Mouse (Mus musculus) heart, embryonic 16.5 days (tissue): ENCODE results near the gene Bcor. TPM values are rescaled to one million over a fixed set of nuclear protein-coding genes. Genes with fewer than 3 reads are reported as not detected.

Experiments
- ATAC-seq: fragments of 200-750 bp; cut with Nextera tagmentation; replicated peaks from 2 replicates; pipeline ENCODE4 v1.8.0; 2017; ENCODE audit warnings: moderate number of reproducible peaks; ENCODE audit not compliant: insufficient read depth, low FRiP score; ENCODE audit errors: extremely low read depth
- H3K27ac ChIP-seq: fragments of 300-500 bp; sonication (generic); 2 replicates; pipeline ENCODE4 v1.5.1; 2014; ENCODE audit warnings: mild to moderate bottlenecking, low read length, control low read depth, moderate library complexity
- H3K27me3 ChIP-seq: fragments of 300-500 bp; sonication (generic); 2 replicates; pipeline ENCODE4 v1.6.1; 2014; ENCODE audit warnings: low read length, mixed read lengths; ENCODE audit not compliant: control insufficient read depth, insufficient read depth
- H3K36me3 ChIP-seq: fragments of 300-500 bp; sonication (generic); 2 replicates; pipeline ENCODE4 v1.6.1; 2014; ENCODE audit not compliant: control insufficient read depth, insufficient read depth
- H3K4me1 ChIP-seq: fragments of 300-500 bp; sonication (generic); 2 replicates; pipeline ENCODE4 v1.6.1; 2014; ENCODE audit warnings: low read length, mixed read lengths; ENCODE audit not compliant: control insufficient read depth, insufficient read depth
- H3K4me2 ChIP-seq: fragments of 300-500 bp; sonication (generic); 2 replicates; pipeline ENCODE4 v1.6.1; 2014; ENCODE audit warnings: low read depth, mild to moderate bottlenecking, control low read depth, low read length
- H3K4me3 ChIP-seq: fragments of 300-500 bp; sonication (generic); 2 replicates; pipeline ENCODE4 v1.5.1; 2014; ENCODE audit warnings: mild to moderate bottlenecking, control low read depth, low read length
- H3K9ac ChIP-seq: fragments of 300-500 bp; sonication (generic); 2 replicates; pipeline ENCODE4 v1.6.1; 2014; ENCODE audit warnings: low read length, control low read depth
- H3K9me3 ChIP-seq: fragments of 300-500 bp; sonication (generic); replicated peaks from 2 replicates; pipeline ENCODE4 v1.6.1; 2016; ENCODE audit warnings: low read length; ENCODE audit not compliant: control insufficient read depth
- whole genome bisulfite sequencing: fragments of 180-500 bp; shearing (Covaris S2); extraction: QIAGEN DNeasy Blood & Tissue Kit; methylation state at CpG from one replicate; pipeline ENCODE4 v1.1.7; 2014; 5-methylcytosine and 5-hydroxymethylcytosine counted together
- polyA plus RNA-seq: library from polyadenylated mRNA; unstranded; fragments of >200 nt; fragmentation: Nextera tagmentation; extraction: Ambion mirVana; gene quantifications from 2 replicates; pipeline ENCODE4 v1.2.1, GENCODE M21; 2015

Bcor gene
- polyA plus RNA-seq, 1 experiment from 2014 or later, result 11.5 TPM

DNA sequence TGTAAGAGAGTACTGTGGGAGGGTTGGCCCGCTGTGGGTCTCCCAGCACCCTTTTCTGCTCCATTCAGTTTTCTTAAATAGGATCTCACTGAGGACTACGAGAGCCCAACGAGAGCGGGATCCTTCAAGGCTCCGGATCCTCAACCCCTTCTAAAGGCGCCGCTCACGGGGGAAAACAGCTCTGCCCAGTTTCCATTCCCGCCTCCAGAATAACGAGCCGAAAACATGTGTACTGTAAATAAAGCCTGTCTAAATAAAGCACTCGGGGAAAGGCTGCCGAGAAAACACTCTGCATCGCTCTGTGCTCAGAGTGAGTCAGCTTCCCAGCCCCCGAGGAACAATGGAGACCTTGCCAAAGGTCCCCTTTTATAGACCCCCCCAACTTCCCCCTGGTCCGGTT lies 155.7 kb downstream of the Bcor start:
- Histone ChIP-seq H3K4me2 (no peak overlapping the region), H3K4me1 (peaks cover 21% of the 10 kb centered on the region), H3K27me3 (peaks cover 53% of the 10 kb centered on the region), H3K4me3 (no peak overlapping the region), H3K36me3 (no peaks in the 10 kb centered on the region), H3K9ac (no peak overlapping the region; the same call in 1 of the 2 replicates), H3K27ac (peak overlapping the region; percentile 39; the same call in 1 of the 2 replicates), H3K9me3 (no peaks in the 10 kb centered on the region)
- ATAC-seq, result no peak
- 26% methylated on average over 16 of the region's 16 CpGs for WGBS

DNA sequence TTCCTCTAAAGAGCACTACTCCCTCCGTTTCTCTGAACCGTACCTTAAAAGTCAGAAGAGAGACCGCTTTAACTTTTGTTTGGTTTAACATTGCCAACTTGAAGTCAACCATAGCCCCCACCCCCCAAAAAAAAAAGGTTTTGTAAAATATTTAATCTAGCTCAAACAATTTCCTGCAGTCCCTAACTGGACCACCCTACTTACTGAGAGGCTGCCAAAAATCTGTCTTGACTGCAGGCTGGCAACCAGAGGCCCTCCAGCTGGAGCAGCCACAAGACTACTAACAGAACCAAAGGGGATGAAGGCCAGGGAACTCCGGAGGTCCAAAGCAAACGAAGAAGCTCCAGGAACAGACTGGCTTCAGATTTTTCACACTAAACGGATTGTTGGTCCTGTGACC lies 156.2 kb downstream of the Bcor start:
- Histone ChIP-seq H3K4me1 (peaks cover 21% of the 10 kb centered on the region), H3K4me3 (no peak overlapping the region), H3K4me2 (no peak overlapping the region), H3K9me3 (no peaks in the 10 kb centered on the region), H3K9ac (no peak overlapping the region; the same call in 1 of the 2 replicates), H3K27ac (peak overlapping the region; percentile 39; the same call in 1 of the 2 replicates), H3K36me3 (no peaks in the 10 kb centered on the region), H3K27me3 (peaks cover 55% of the 10 kb centered on the region)
- 40% methylated on average over 6 of the region's 6 CpGs for WGBS
- no peak for ATAC-seq

DNA sequence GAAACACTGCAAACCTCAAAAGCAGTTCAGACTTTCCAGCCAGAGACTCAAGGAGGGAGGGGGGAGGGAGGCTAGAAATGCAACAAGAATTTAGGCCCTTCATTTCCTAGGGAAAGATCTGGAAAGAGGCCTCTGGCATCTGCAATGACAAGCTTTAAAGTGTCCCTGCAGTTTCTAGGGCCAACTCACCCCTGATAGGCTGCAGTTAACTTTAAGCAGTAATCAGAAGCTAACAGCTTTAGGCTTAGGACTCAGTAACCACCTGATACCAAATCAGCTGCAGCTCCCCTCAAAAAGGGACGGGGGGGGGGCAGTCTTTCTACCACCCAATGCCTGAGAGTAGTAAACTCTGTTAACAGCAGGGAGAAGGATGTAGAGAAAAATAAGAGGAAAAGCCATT lies 156.6 kb downstream of the Bcor start:
- Histone ChIP-seq H3K27me3 (peaks cover 56% of the 10 kb centered on the region), H3K36me3 (no peaks in the 10 kb centered on the region), H3K27ac (peak overlapping the region; percentile 7), H3K4me1 (peaks cover 21% of the 10 kb centered on the region), H3K9ac (no peak overlapping the region), H3K4me2 (no peak overlapping the region), H3K4me3 (no peak overlapping the region), H3K9me3 (no peaks in the 10 kb centered on the region)
- 5% methylated on average over 1 of the region's 1 CpGs for whole genome bisulfite sequencing
- ATAC-seq, result no peak

DNA sequence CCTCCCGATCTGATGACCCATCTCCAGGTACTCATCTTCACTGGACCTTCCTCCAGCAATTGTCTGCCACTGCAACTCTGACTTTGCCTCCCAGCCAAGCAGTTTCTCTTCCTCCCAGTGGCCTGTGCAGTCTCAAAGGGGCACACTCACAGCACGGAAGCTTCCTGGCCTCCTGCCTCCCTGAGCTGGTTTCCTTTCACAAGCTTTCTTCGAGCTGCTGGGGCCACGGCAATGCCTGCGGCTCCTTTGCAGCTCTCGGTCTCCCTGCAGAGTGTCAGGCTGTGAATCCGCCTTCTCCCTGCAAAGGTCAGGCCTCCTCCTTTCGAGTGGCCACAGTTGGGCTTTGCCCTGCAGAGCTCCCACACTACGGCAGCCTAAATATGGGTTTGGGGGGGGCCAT lies 157.0 kb downstream of the Bcor start:
- H3K4me2 ChIP-seq, result no peak overlapping the region
- peak overlapping the region; percentile 7 for H3K27ac ChIP-seq
- H3K4me1 ChIP-seq, result peaks cover 21% of the 10 kb centered on the region
- no peak overlapping the region for H3K4me3 ChIP-seq
- 15% methylated on average over 9 of the region's 9 CpGs for WGBS
- no peak overlapping the region for H3K9ac ChIP-seq
- no peak for ATAC-seq
- no peaks in the 10 kb centered on the region for H3K36me3 ChIP-seq
- no peaks in the 10 kb centered on the region for H3K9me3 ChIP-seq
- H3K27me3 ChIP-seq, result peaks cover 57% of the 10 kb centered on the region

DNA sequence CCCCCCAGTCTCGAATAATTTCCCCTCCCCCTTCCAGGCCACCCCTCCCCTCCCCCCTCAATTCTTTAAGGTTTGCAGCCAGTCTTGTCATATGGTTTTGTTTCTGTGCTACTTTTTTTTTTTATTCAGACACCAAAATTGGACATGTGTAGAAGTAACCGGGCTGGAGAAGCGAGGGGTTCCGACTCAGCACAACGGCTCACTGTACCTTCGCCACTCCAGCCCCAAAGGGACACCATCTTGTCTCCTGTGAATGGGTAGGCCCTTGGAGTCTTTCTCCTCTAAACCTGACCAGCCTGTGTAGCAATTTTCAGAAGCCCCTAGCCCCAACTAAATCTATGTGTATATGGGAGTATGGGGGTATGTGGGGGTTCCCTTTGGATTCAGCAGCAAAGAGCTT lies 157.6 kb downstream of the Bcor start:
- Histone ChIP-seq H3K4me1 (peaks cover 21% of the 10 kb centered on the region), H3K4me3 (no peak overlapping the region), H3K9me3 (no peaks in the 10 kb centered on the region), H3K36me3 (no peaks in the 10 kb centered on the region), H3K9ac (no peak overlapping the region), H3K27ac (no peak overlapping the region), H3K27me3 (peaks cover 57% of the 10 kb centered on the region), H3K4me2 (no peak overlapping the region)
- ATAC-seq, result no peak
- WGBS, result 43% methylated on average over 6 of the region's 6 CpGs

DNA sequence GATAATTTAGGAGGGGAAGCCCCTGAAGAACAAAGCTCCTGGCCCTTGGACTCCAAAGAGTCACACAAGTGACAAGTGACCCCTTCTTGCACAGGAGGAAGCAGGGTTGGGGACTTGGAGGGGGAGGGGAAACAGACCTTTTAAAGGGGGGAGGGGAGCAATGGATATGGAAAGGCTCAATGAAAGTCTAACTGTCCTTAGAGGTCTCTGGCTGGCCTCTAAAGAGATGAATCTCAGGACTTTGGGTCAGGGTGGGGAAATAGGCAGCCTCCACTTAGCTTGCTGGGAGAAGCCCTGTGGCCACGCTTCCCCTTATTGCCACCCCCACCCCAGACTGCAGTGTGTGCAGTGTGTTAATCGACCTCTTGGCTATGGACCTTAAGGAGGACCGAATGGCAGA lies 158.2 kb downstream of the Bcor start:
- Histone ChIP-seq H3K4me3 (no peak overlapping the region), H3K27me3 (peaks cover 53% of the 10 kb centered on the region), H3K9me3 (no peaks in the 10 kb centered on the region), H3K9ac (no peak overlapping the region), H3K4me1 (peaks cover 21% of the 10 kb centered on the region), H3K27ac (no peak overlapping the region), H3K4me2 (no peak overlapping the region), H3K36me3 (no peaks in the 10 kb centered on the region)
- 26% methylated on average over 3 of the region's 3 CpGs for WGBS
- ATAC-seq, result no peak

DNA sequence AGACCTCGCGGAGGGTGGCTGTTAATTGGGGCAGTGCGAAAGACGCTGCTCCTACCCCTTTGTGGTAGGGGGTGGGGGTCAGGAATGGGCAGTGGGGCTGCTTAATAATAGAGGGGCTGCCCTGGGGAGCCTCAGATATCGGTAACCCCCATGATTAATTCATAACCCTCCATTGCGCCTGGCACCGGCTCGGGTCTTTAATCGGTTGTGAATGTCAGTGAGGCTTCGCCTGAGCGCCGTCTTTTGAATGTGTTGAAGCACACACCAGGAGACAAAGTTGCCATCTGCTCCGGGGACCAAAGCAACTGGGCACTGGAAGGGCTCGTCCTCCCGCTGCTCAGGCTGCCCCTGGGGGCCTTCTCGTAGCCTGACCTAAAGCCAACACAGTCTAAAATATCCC lies 158.8 kb downstream of the Bcor start:
- peaks cover 49% of the 10 kb centered on the region for H3K27me3 ChIP-seq
- 48% methylated on average over 16 of the region's 16 CpGs for WGBS

DNA sequence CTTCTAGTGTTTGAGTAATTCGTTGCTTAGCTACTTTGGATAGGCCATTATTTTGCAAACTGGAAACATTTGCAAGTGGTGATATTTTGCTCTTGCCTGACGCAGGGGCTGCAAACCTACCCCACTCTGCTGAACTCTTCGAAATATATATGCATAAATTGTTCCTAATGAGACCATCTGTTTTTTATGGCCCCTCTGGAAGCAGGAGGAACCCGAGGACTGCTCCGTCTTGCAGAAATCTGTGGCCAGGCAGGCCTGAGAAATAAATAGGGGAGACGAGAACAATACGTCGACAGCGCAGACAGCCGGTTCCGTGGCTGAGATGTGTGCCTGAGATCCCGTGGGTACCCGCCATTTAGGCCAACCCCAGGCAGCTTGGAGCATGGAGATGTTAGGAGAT lies 159.5 kb downstream of the Bcor start:
- Histone ChIP-seq H3K4me2 (no peak overlapping the region), H3K36me3 (no peaks in the 10 kb centered on the region), H3K4me3 (no peak overlapping the region), H3K9ac (no peak overlapping the region), H3K4me1 (peaks cover 21% of the 10 kb centered on the region), H3K27me3 (peaks cover 42% of the 10 kb centered on the region), H3K9me3 (no peaks in the 10 kb centered on the region), H3K27ac (no peak overlapping the region)
- ATAC-seq, result no peak
- WGBS, result 50% methylated on average over 13 of the region's 13 CpGs

More for the DNA sequence above, 158.8 kb downstream of the Bcor start:
- Histone ChIP-seq H3K4me3 (no peak overlapping the region), H3K4me1 (peaks cover 24% of the 10 kb centered on the region), H3K27ac (no peak overlapping the region), H3K9me3 (no peaks in the 10 kb centered on the region), H3K4me2 (no peak overlapping the region), H3K9ac (no peak overlapping the region), H3K36me3 (no peaks in the 10 kb centered on the region)
- ATAC-seq, result no peak

DNA sequence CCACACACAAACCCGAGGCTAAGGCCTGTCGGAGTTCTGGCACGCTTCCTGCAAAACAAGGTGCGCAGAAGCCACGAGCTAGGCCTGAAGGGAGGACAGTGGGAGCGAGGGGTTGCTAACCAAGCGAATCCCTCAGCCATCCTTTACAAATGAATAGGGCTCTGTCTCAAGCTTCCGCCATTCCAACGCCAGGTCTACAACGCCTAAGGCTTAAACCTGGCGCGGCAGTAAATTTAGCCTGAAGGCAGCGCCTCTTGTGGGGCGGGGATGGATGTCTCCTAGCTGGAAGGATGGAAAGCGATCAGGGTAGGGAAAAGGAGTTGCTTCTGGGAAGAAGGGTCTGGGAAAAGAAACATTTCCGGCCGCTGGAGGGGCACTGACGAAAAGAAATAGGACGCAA lies 160.2 kb downstream of the Bcor start:
- Histone ChIP-seq H3K4me3 (no peak overlapping the region), H3K27ac (no peak overlapping the region), H3K9me3 (no peaks in the 10 kb centered on the region), H3K36me3 (no peaks in the 10 kb centered on the region), H3K4me1 (peaks cover 18% of the 10 kb centered on the region), H3K9ac (no peak overlapping the region), H3K4me2 (no peak overlapping the region), H3K27me3 (peaks cover 42% of the 10 kb centered on the region)
- 38% methylated on average over 19 of the region's 19 CpGs for WGBS
- ATAC-seq, result no peak
